Mouse (Mus musculus): ENCODE results near the gene Rab11fip4.

Gene Rab11fip4

DNA sequence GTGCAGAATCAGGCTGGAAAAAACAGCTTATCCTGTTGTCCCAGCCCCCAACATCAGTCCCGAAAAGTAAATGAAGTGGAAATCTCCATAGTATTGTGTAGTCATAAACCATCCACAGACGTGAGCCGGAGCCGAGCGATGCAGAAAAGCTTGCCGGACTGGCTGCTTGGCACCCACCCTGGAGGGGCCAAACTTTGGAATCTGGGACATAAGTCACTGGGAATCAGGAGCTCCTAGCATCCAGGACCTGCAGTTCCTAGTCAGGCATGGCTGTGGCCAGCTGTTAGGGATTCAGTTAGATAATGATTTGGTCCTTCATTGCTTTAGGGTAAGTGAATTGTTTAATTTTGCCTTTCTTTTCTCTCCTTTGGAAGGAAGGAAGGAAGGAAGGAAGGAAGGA, 122.2 kb downstream of the Rab11fip4 start:
- no peak for DNase-seq (ENCODE audit: low spot score)

DNA sequence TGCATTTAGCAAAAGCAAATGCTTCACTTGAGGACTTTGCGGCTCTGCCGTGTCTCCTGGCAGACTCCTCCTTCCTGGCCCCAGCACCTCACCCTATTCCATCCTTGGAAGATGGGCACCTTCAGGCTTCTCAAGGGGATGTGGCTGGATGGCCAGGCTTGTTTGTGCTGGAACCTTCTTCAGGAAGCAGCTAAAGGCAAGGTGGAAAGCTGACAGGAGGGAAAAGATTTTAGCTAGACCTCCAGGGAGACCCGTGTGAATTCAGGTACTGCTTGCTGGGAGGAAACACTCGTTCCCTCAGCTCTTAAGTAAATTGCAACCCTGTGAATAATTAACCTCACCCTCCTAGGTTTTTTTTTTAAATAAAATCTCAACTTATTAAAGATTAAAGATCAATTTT, 122.7 kb downstream of the Rab11fip4 start:
- no peak for DNase-seq (ENCODE audit: low spot score)

GRCm38 (mm10) chr11:79714082-79714742, 123.2 kb downstream of the Rab11fip4 start:
- no peak for DNase-seq (ENCODE audit: low spot score)

- no peak for DNase-seq (ENCODE audit: low spot score)
Measured at GRCm38 (mm10) chr11:79714743-79715110, 123.7 kb downstream of the Rab11fip4 start.

DNA sequence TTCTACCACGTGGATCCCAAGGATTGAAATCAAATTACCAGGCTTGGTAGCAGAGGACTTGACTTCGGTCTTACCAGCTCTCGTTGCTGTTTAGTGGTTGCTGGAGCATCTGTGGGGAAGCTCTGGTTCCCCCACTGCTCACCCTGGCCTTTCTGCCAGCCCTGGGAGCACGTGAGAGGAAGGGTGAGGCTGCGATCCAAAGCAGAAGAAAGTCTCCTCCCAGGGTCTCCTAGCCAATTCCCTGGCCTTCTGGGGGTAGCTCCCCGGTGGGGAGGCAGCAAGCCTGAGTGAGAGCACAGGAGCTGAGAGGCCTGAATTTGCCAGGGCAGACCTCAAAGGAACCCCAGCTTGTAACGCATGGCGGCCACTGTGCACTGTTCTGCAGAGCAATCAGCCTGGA, 124.3 kb downstream of the Rab11fip4 start:
- no peak for DNase-seq (ENCODE audit: low spot score)

DNA sequence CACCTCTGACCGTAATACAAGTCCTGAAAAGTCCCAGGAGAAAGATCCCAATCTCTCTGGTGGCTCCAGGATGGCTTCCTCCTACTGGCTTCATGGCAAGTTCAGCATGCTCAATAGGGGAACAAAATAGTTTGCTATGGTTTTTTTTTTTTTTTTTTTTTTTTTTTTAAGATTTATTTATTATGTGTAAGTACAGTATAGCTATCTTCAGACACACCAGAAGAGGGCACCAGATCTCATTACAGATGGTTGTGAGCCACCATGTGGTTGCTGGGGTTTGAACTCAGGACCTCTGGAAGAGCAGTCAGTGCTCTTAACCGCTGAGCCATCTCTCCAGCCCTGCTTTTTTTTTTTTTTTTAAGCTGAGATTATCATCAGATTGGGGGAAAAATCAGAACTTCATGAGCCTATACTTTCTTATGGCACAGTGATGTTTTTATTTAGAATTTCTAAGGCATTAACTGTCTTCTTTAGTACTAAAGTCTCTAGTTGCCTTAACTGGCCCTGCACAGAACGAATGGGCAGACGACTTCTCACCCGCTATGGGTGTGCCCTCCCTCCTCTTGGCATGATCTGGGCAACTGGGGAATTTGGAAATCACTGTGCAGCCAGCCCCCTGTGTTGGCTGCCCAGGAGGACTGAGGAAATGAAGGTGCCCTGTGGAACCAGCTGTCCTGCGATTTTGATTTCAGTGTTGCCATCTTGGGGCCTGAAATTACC, 124.9 kb downstream of the Rab11fip4 start:
- no peak for DNase-seq (ENCODE audit: low spot score)

DNA sequence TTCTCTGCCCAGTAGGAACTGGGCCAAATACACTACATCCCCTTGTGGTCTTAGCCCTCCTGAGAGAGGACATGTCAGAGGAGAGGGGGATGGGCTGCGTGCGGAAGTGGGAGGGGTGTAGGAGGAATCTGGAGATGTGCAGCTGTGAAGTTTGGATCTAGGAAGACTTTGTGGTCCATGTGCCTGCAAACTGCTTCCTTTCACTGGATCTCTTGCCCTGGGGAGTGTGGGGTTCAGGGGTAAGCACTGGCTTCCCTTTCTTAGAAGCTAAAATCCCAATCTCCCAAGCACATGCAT, 125.4 kb downstream of the Rab11fip4 start:
- no peak for DNase-seq (ENCODE audit: low spot score)

- no peak for DNase-seq (ENCODE audit: low spot score)
Measured at GRCm38 (mm10) chr11:79717271-79717670, 126.3 kb downstream of the Rab11fip4 start.

DNA sequence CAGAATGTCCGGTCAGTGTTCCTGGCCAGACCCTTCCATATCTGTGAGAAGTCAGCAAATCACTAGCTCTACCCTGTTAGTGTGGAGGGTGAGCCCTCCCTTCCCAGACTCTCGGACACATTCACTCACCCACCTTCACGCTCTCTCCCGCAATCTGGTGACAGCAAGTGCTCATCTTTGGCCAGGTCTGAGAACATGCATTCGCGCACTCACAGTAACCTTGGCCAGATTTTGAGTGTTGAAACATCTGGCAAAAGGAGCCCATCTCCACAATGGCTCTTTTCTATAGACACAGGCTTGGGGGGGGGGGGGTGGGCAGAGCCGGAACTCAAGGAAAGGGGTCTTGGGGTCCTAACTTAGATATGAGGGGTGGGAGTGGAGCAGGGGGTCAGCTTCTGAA, 126.8 kb downstream of the Rab11fip4 start:
- DNase-seq (ENCODE audit: low spot score) = no peak

- no peak for DNase-seq (ENCODE audit: low spot score)
Measured at GRCm38 (mm10) chr11:79718202-79718601, 127.2 kb downstream of the Rab11fip4 start.

GRCm38 (mm10) chr11:79718829-79719346, 127.9 kb downstream of the Rab11fip4 start:
- no peak for DNase-seq (ENCODE audit: low spot score)

DNA sequence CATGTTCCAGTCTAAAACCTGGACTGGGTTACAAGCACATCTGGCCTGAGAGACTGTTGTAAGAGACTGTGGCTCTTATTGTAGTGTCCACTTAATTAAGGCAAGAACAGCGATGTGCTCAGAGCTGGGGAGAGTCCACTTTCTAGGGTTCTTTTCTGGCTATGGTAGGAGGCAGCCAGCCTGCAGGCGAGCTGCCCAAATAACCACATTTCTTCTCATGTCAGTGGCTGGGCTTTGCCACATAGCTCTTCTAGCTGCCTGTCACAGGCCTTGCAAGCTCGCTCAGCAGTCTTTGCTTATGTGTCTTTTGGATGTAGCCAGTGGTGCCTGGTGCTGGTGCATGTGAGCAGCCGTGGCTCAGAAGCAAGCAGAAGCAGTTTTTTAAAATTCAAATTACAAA, 129.7 kb downstream of the Rab11fip4 start:
- DNase-seq (ENCODE audit: low spot score) = no peak

DNA sequence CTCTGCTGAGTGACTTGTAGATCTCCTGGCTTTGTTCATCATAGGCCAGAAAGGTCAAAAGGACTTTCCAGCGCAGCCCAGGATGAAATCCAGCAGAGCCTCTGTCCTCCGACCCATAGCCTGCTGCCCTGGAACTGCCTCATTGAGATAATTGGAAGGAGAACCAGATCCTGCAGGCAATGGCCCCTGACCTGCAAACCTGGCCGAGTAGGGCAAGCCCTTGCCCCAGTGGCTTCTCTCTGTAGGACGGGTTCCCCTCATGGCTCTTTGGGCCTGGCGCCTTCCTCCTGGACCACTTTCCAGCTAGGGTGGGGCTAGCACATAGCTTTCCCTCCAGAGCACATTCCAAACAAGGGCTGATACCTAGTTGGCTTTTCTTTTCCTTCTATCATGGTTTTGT, 131.8 kb downstream of the Rab11fip4 start:
- DNase-seq (ENCODE audit: low spot score) = no peak

GRCm38 (mm10) chr11:79725005-79725404, 134.0 kb downstream of the Rab11fip4 start:
- no peak for DNase-seq (ENCODE audit: low spot score)

DNA sequence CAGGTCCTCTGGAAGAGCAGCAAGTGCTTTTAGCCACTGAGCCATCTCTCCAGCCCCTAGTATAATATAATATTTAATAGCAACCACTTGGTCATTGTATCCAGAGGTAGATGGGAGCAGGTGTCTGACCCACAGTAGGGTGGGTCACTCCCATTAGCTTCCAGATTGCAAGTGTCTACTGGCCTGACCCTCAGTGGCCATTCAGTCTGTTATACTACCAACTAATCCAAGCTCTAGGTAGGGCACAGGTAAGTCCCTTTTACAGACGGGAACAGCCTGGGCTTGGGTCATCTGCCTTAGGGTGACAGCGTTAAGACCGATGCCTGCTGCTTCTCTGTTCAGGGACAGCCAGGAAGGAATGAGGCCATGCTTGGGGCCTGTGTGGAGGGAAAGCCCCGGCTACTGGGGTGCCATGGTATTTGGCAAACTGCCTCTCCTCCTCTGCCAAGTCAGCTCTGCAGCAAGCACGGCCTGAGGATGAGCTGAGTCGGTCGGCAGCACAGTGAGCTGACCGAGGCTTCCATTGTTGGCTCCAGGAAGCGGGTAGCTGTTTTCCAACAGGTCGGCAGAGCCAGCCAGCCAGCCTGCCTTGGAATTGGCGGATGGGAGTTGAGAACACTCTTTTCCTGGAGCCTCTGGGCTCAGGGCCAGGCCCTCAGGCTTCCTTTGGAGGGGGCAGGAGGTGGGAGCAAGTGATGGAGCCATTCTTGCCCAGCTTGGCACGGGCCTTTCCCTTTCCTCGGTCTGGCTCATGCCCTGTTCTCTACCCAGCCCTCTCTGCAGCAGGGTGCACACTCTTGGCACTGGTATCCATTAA, 138.4 kb downstream of the Rab11fip4 start:
- no peak for DNase-seq (ENCODE audit: low spot score)

GRCm38 (mm10) chr11:79730462-79730861, 139.4 kb downstream of the Rab11fip4 start:
- DNase-seq (ENCODE audit: low spot score) = no peak

DNA sequence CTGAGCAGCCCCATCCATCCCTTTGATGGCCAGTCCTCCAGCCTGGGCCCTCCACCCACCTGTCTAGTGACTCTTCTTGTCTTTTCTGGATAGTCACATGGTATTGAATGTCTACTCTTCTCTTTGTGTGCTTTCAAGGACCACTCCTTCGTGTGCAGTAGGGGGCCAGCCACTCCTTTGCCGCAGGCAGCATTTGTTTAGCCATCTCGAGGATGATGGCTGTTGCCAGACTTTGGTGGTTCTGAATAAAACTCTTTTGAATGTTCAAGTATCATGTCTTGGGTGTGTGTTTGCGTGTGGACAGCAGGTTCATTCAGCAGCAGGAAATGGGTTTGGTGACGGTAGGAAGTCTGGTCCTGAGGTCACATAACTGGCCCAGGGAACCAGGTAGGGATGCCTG, 140.5 kb downstream of the Rab11fip4 start:
- no peak for DNase-seq (ENCODE audit: low spot score)

GRCm38 (mm10) chr11:79733013-79733412, 142.0 kb downstream of the Rab11fip4 start:
- DNase-seq (ENCODE audit: low spot score) = no peak

GRCm38 (mm10) chr11:79736232-79737006, 145.4 kb downstream of the Rab11fip4 start:
- no peak for DNase-seq (ENCODE audit: low spot score)

DNA sequence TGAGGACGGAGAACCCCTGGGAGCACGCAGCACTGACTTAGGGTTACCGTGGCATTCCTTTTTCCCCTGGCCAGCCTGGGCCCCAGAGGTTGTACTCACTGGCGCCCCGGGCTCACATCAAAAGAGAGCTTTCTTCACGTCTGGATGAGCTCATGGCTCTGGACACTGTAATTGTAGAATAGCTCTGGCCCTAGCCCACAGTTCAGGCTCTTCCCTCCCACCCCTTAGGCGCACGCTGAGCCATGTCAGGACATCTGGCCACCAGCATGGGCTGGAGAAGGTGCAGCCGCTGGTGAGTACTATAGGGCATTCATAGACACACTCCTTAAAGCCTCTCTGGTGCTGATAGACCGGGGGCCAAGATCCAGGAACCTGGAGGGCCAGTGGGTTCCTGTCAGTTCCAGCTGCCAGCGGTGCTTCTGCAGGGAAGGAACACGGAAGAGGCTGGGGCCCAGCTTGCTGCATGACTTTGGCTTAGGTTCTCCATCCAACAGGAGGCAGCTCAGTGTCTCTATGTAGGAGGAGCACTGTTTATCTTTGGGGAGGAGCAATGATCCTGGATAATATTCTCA, 146.2 kb downstream of the Rab11fip4 start:
- DNase-seq (ENCODE audit: low spot score) = no peak

DNA sequence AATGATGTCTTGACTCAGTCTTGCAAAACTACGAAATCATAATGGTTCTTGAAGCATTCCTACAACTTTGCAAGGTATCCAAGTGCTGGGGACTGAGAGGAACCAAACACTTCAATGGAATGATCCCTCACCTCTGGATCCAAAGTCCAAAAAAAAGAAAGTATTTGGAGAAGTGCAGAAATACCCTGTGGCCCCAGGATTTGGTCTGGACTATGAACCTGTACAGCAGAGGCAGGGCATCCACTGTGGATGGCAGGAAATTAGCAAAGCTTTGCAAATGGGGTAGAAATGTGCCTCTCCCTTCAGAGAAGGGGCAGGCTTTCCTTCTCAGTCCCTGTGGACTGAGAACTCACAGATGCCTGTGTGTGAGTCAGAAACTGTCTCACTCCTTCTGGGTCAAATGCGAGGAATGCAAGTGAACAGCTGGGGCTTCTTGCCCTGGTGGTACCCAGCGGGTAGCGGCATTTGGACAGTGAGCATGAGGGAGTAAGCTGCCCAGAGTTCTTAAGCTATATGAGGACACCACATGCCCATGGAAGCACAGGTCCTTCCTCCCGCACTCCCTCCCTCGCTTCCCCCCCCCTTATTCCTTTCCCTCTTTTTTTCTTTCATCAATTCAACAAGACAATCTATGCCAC, 147.0 kb downstream of the Rab11fip4 start:
- DNase-seq (ENCODE audit: low spot score) = no peak
